26 mouse cellular contexts compared by ENCODE assay signal in genomic region chr15:97871055-97872030, GRCm38 (mm10). TPM values are rescaled to one million over a fixed set of nuclear protein-coding genes. Genes with fewer than 3 reads are reported as not detected.
A peak's percentile ranks its signal among the peaks of the same experiment; 100 is the strongest.
DNase-seq lines count a peak whose midpoint lies in the region; ATAC-seq lines count a peak whose summit lies in the region.
"Had no signal": no experiment of that assay in that cellular context is flagged by ENCODE, and none has a peak within 500 bp of the region (broad histone marks: within the 10 kb centered on the region; RNA-seq: fewer than 3 reads in every experiment).

No protein-coding gene starts in this region.

- no peaks in the 10 kb centered on the region for H3K27me3 ChIP-seq in neural tube, embryonic 15.5 days (replicated peaks)
- H3K27me3 ChIP-seq: limb, embryonic 13.5 days; midbrain, embryonic 13.5 days had no signal

- H3K4me1 ChIP-seq in brown adipose tissue, adult 24 weeks (ENCODE audit: control insufficient read depth, insufficient read depth, insufficient read length, low read length), result peaks cover 5% of the 10 kb centered on the region; the same call in 1 of the 2 replicates
- no peaks in the 10 kb centered on the region for H3K4me1 ChIP-seq in neural tube, embryonic 15.5 days
- H3K4me1 ChIP-seq: forebrain, embryonic 10.5 days; heart, embryonic 12.5 days; limb, embryonic 13.5 days; midbrain, embryonic 13.5 days had no signal

- no peak overlapping the region for H3K4me2 ChIP-seq in neural tube, embryonic 15.5 days
- H3K4me2 ChIP-seq: heart, embryonic 12.5 days; hindbrain, embryonic 14.5 days; limb, embryonic 13.5 days; liver, embryonic 11.5 days; midbrain, embryonic 13.5 days had no signal

- no peaks in the 10 kb centered on the region for H3K9me3 ChIP-seq in neural tube, embryonic 15.5 days (replicated peaks)
- H3K9me3 ChIP-seq: limb, embryonic 13.5 days; midbrain, embryonic 13.5 days had no signal

- H3K27ac ChIP-seq in brown adipose tissue, adult 24 weeks (replicated peaks; ENCODE audit: low read depth, low read length), result peak overlapping the region; percentile 68
- no peak overlapping the region for H3K27ac ChIP-seq in neural tube, embryonic 15.5 days (replicated peaks)
- H3K27ac ChIP-seq: forebrain, embryonic 10.5 days; hindbrain, embryonic 14.5 days; limb, embryonic 13.5 days; midbrain, embryonic 13.5 days had no signal

- no peak overlapping the region for H3K9ac ChIP-seq in neural tube, embryonic 15.5 days (replicated peaks)
- H3K9ac ChIP-seq: heart, embryonic 12.5 days; hindbrain, embryonic 14.5 days; limb, embryonic 13.5 days; midbrain, embryonic 13.5 days had no signal

- ATAC-seq in megakaryocyte progenitor cell, adult 5-6 weeks (replicated peaks; ENCODE audit: poor library complexity), result peak; percentile 68
- ATAC-seq in neural tube, embryonic 15.5 days (ENCODE audit: low FRiP score), result no peak
- ATAC-seq: forebrain, embryonic 16.5 days; intestine, postnatal 0 days; midbrain, embryonic 13.5 days had no signal

- no peaks in the 10 kb centered on the region for H3K36me3 ChIP-seq in neural tube, embryonic 15.5 days
- H3K36me3 ChIP-seq: forebrain, embryonic 10.5 days; heart, embryonic 12.5 days; limb, embryonic 13.5 days; midbrain, embryonic 13.5 days had no signal

- no peak overlapping the region for H3K4me3 ChIP-seq in brown adipose tissue, adult 24 weeks (ENCODE audit: insufficient read depth, low read depth, low read length)
- no peak overlapping the region for H3K4me3 ChIP-seq in neural tube, embryonic 15.5 days (replicated peaks)
- H3K4me3 ChIP-seq: forebrain, embryonic 10.5 days; heart, embryonic 12.5 days; limb, embryonic 13.5 days; midbrain, embryonic 13.5 days had no signal

- peak; percentile 47 for DNase-seq in adrenal gland, adult 2 months
- DNase-seq in adrenal gland, adult 18-20 months (ENCODE audit: low spot score in 2 of 2), result no peak
- peak; percentile 82 for DNase-seq in 3T3-L1 (ENCODE audit: low read depth, low spot score)
- DNase-seq in spleen, postnatal 4 days (ENCODE audit: low spot score in 2 of 2), result no peak
- DNase-seq in frontal cortex, postnatal 10 days (ENCODE audit: low spot score in 2 of 2), result no peak
- DNase-seq: cerebellum, adult 8-10 months; cerebellum, postnatal 25 days; gastrocnemius, postnatal 14 days; heart, postnatal 4 days; kidney, adult 9 months; kidney, postnatal 14 days; lung, postnatal 36 days; spleen, adult 18-20 months; thymus, adult 2 months; thymus, postnatal 36 days had no signal

- WGBS in neural tube, embryonic 15.5 days, result 86% methylated on average over 19 of the region's 19 CpGs

RNA-seq across cellular contexts. Expression of gene Hdac7, which starts 27.0 kb away (rescaled TPM):
- total RNA-seq in adrenal gland, adult 2 months (2021), result 10 to 100 TPM; 52.5 to 65.1 TPM
- polyA plus RNA-seq in adrenal gland, adult 2 months (2012; rRNA removed), result 256 and 263 TPM in 2 replicates
- 10 to 100 TPM; 29.7 to 55.2 TPM for total RNA-seq in adrenal gland, adult 18-20 months (2021)
- 10.0 and 10.2 TPM in 2 replicates for polyA plus RNA-seq in brown adipose tissue, adult 24 weeks (2012; ENCODE audit: insufficient read depth, insufficient read length, missing spikeins)
- 22.1 and 29.2 TPM in 2 replicates for total RNA-seq in megakaryocyte progenitor cell, adult 5-6 weeks (2015)
- total RNA-seq in megakaryocyte progenitor cell, adult 5-6 weeks (2017), result 12.6 and 14.0 TPM in 2 replicates
- polyA plus RNA-seq in neural tube, embryonic 15.5 days (2015; fragmentation: Nextera tagmentation; extraction: Ambion mirVana), result 26.5 and 32.1 TPM in 2 replicates

RNA-seq across cellular contexts. Expression of gene Vdr, which starts 39.1 kb away (rescaled TPM):
- 10 to 100 TPM in 1 of 2 experiments, 1 to 10 TPM in 1; 6.6 to 17.1 TPM for total RNA-seq in adrenal gland, adult 2 months (2021)
- polyA plus RNA-seq in adrenal gland, adult 2 months (2012; rRNA removed), result 2.7 and 5.8 TPM in 2 replicates
- total RNA-seq in adrenal gland, adult 18-20 months (2021), result 10 to 100 TPM in 1 of 2 experiments, 1 to 10 TPM in 1; 6.3 to 21.2 TPM
- polyA plus RNA-seq in brown adipose tissue, adult 24 weeks (2012; ENCODE audit: insufficient read depth, insufficient read length, missing spikeins), result 0.25 and 1.5 TPM in 2 replicates
- 5.3 and 7.9 TPM in 2 replicates for total RNA-seq in megakaryocyte progenitor cell, adult 5-6 weeks (2015)
- 1.7 and 1.9 TPM in 2 replicates for total RNA-seq in megakaryocyte progenitor cell, adult 5-6 weeks (2017)
- 0.17 and 0.63 TPM in 2 replicates for polyA plus RNA-seq in neural tube, embryonic 15.5 days (2015; fragmentation: Nextera tagmentation; extraction: Ambion mirVana)
- polyA plus RNA-seq: forebrain, embryonic 16.5 days; midbrain, embryonic 13.5 days had no signal

Comparison
In these comparisons a context has a peak if more than half of its experiments do, and no peak if none do; other contexts are left out.
1. DNase-seq: peak in adrenal gland, adult 2 months (single experiment) and 3T3-L1 (single experiment); none in adrenal gland, adult 18-20 months (0 of 2), spleen, postnatal 4 days (0 of 2) and frontal cortex, postnatal 10 days (0 of 2).